Mouse (Mus musculus) hindbrain, embryonic 14.5 days (tissue): ENCODE measurements around the gene Chst8. TPM values are rescaled to one million over a fixed set of nuclear protein-coding genes. Genes with fewer than 3 reads are reported as not detected.
A peak's percentile ranks its signal among the peaks of the same experiment; 100 is the strongest.

ENCODE experiments used
- ATAC-seq: fragments of 200-750 bp; cut with Nextera tagmentation; 2 replicates; pipeline ENCODE4 v1.8.0; 2017; ENCODE audit warnings: moderate number of reproducible peaks, mild to moderate bottlenecking, moderate TSS enrichment, moderate library complexity; ENCODE audit not compliant: low FRiP score
- DNase-seq: peaks from one replicate; pipeline ENCODE4 v3.0.0-alpha.2; 2015; ENCODE audit warnings: low spot score
- H3K27ac ChIP-seq: fragments of 300-500 bp; sonication (generic); 2 replicates; pipeline ENCODE4 v1.5.1; 2014; ENCODE audit warnings: mild to moderate bottlenecking, moderate library complexity
- H3K27me3 ChIP-seq: fragments of 300-500 bp; sonication (generic); 2 replicates; pipeline ENCODE4 v1.6.1; 2014; ENCODE audit warnings: mild to moderate bottlenecking, low read length, mixed read lengths; ENCODE audit not compliant: control insufficient read depth, insufficient read depth
- H3K36me3 ChIP-seq: fragments of 300-500 bp; sonication (generic); replicated peaks from 2 replicates; pipeline ENCODE4 v1.6.1; 2014; ENCODE audit not compliant: control insufficient read depth, insufficient read depth
- H3K4me1 ChIP-seq: fragments of 300-500 bp; sonication (generic); replicated peaks from 2 replicates; pipeline ENCODE4 v1.6.1; 2014; ENCODE audit warnings: antibody characterized with exemption, low read length, mixed read lengths; ENCODE audit not compliant: control insufficient read depth, insufficient read depth
- H3K4me2 ChIP-seq: fragments of 300-500 bp; sonication (generic); replicated peaks from 2 replicates; pipeline ENCODE4 v1.6.1; 2014; ENCODE audit warnings: mild to moderate bottlenecking, moderate library complexity
- H3K4me3 ChIP-seq: fragments of 300-500 bp; sonication (generic); replicated peaks from 2 replicates; pipeline ENCODE4 v1.5.1; 2014; ENCODE audit warnings: mild to moderate bottlenecking, low read length
- H3K9ac ChIP-seq: fragments of 300-500 bp; sonication (generic); 2 replicates; pipeline ENCODE4 v1.6.1; 2014
- H3K9me3 ChIP-seq: fragments of 300-500 bp; sonication (generic); 2 replicates; pipeline ENCODE4 v1.6.1; 2016; ENCODE audit warnings: low read length; ENCODE audit not compliant: control insufficient read depth
- WGBS: fragments of 180-500 bp; shearing (Covaris S2); extraction: QIAGEN DNeasy Blood & Tissue Kit; methylation state at CpG from one replicate; pipeline ENCODE4 v1.1.7; 2014; 5-methylcytosine and 5-hydroxymethylcytosine counted together
- polyA plus RNA-seq: library from polyadenylated mRNA; unstranded; fragments of >200 nt; fragmentation: Nextera tagmentation; extraction: Ambion mirVana; gene quantifications from 2 replicates; pipeline ENCODE4 v1.2.1, GENCODE M21; 2014

The Chst8 gene
- polyA plus RNA-seq, 1 experiment from 2014 or later: 8.5 TPM

GRCm38 (mm10) chr7:34749753-34750152, 62.8 kb downstream of the Chst8 start:
- Histone ChIP-seq H3K4me3 (no peak overlapping the region), H3K27me3 (no peaks in the 10 kb centered on the region), H3K4me2 (no peak overlapping the region), H3K27ac (no peak overlapping the region), H3K9me3 (no peaks in the 10 kb centered on the region), H3K36me3 (no peaks in the 10 kb centered on the region), H3K9ac (no peak overlapping the region), H3K4me1 (peaks cover 19% of the 10 kb centered on the region)
- WGBS: 48% methylated on average over 3 of the region's 3 CpGs
- no peak for ATAC-seq
- DNase-seq: no peak

GRCm38 (mm10) chr7:34748501-34748900, 64.0 kb downstream of the Chst8 start:
- Histone ChIP-seq H3K27ac (no peak overlapping the region), H3K4me3 (no peak overlapping the region), H3K9ac (no peak overlapping the region), H3K4me2 (no peak overlapping the region), H3K4me1 (peaks cover 19% of the 10 kb centered on the region), H3K9me3 (no peaks in the 10 kb centered on the region), H3K27me3 (no peaks in the 10 kb centered on the region), H3K36me3 (no peaks in the 10 kb centered on the region)
- ATAC-seq (no peak), DNase-seq (no peak)
- WGBS: 71% methylated on average over 4 of the region's 4 CpGs

- WGBS: 76% methylated on average over 12 of the region's 12 CpGs
- H3K36me3 ChIP-seq: no peaks in the 10 kb centered on the region
- peaks cover 18% of the 10 kb centered on the region for H3K4me1 ChIP-seq
- no peak for ATAC-seq
- DNase-seq: no peak
- no peaks in the 10 kb centered on the region for H3K9me3 ChIP-seq
- H3K4me2 ChIP-seq: no peak overlapping the region
- H3K27ac ChIP-seq: no peak overlapping the region
- H3K4me3 ChIP-seq: no peak overlapping the region
- H3K27me3 ChIP-seq: no peaks in the 10 kb centered on the region
- H3K9ac ChIP-seq: no peak overlapping the region
These were observed 64.8 kb downstream of the Chst8 start for GRCm38 (mm10) chr7:34747661-34748060.

- Histone ChIP-seq H3K9ac (no peak overlapping the region), H3K4me2 (no peak overlapping the region), H3K4me3 (no peak overlapping the region), H3K27ac (no peak overlapping the region), H3K4me1 (peaks cover 10% of the 10 kb centered on the region), H3K36me3 (no peaks in the 10 kb centered on the region), H3K27me3 (no peaks in the 10 kb centered on the region), H3K9me3 (no peaks in the 10 kb centered on the region)
- DNase-seq: no peak
- ATAC-seq: no peak
- WGBS: 47% methylated on average over 6 of the region's 6 CpGs
These were observed 65.9 kb downstream of the Chst8 start for GRCm38 (mm10) chr7:34746586-34746985.

GRCm38 (mm10) chr7:34746165-34746564, 66.3 kb downstream of the Chst8 start:
- H3K9ac ChIP-seq: no peak overlapping the region
- no peak overlapping the region for H3K27ac ChIP-seq
- DNase-seq: no peak
- no peaks in the 10 kb centered on the region for H3K27me3 ChIP-seq
- H3K4me3 ChIP-seq: no peak overlapping the region
- no peak overlapping the region for H3K4me2 ChIP-seq
- no peaks in the 10 kb centered on the region for H3K36me3 ChIP-seq
- no peaks in the 10 kb centered on the region for H3K9me3 ChIP-seq
- ATAC-seq: no peak
- H3K4me1 ChIP-seq: peaks cover 10% of the 10 kb centered on the region
- WGBS: 42% methylated on average over 9 of the region's 9 CpGs

- H3K36me3 ChIP-seq: no peaks in the 10 kb centered on the region
- H3K9me3 ChIP-seq: no peaks in the 10 kb centered on the region
- DNase-seq (no peak), ATAC-seq (0 out of 2 replicates have a peak, but pooled peaks have one; percentile 29)
- H3K9ac ChIP-seq: no peak overlapping the region
- no peaks in the 10 kb centered on the region for H3K27me3 ChIP-seq
- no peak overlapping the region for H3K27ac ChIP-seq
- H3K4me1 ChIP-seq: peaks cover 10% of the 10 kb centered on the region
- 69% methylated on average over 9 of the region's 9 CpGs for WGBS
- H3K4me2 ChIP-seq: no peak overlapping the region
- H3K4me3 ChIP-seq: no peak overlapping the region
These were observed 67.1 kb downstream of the Chst8 start for GRCm38 (mm10) chr7:34745426-34745825.

- peaks cover 10% of the 10 kb centered on the region; the same call in 1 of the 2 replicates for H3K4me1 ChIP-seq
- no peaks in the 10 kb centered on the region for H3K9me3 ChIP-seq
- H3K27me3 ChIP-seq: no peaks in the 10 kb centered on the region
- ATAC-seq: 0 out of 2 replicates have a peak, but pooled peaks have one; percentile 5
- no peaks in the 10 kb centered on the region for H3K36me3 ChIP-seq
- H3K9ac ChIP-seq: no peak overlapping the region
- WGBS: 68% methylated on average over 8 of the region's 8 CpGs
- H3K4me3 ChIP-seq: no peak overlapping the region
- H3K4me2 ChIP-seq: no peak overlapping the region
- H3K27ac ChIP-seq: no peak overlapping the region
- no peak for DNase-seq
These were observed 67.5 kb downstream of the Chst8 start for GRCm38 (mm10) chr7:34744994-34745393.

- Histone ChIP-seq H3K9me3 (no peaks in the 10 kb centered on the region), H3K27ac (no peak overlapping the region), H3K27me3 (no peaks in the 10 kb centered on the region), H3K4me2 (no peak overlapping the region), H3K36me3 (no peaks in the 10 kb centered on the region), H3K4me3 (no peak overlapping the region), H3K4me1 (peaks cover 10% of the 10 kb centered on the region; the same call in 1 of the 2 replicates), H3K9ac (no peak overlapping the region)
- DNase-seq: no peak
- ATAC-seq: no peak
- WGBS: 77% methylated on average over 8 of the region's 8 CpGs
These were observed 69.0 kb downstream of the Chst8 start for GRCm38 (mm10) chr7:34743411-34744085.

- no peak overlapping the region for H3K4me2 ChIP-seq
- WGBS: 96% methylated on average over 8 of the region's 8 CpGs
- no peaks in the 10 kb centered on the region for H3K36me3 ChIP-seq
- H3K27me3 ChIP-seq: no peaks in the 10 kb centered on the region
- ATAC-seq (no peak), DNase-seq (no peak)
- H3K9ac ChIP-seq: no peak overlapping the region
- H3K9me3 ChIP-seq: no peaks in the 10 kb centered on the region
- no peak overlapping the region for H3K27ac ChIP-seq
- H3K4me3 ChIP-seq: no peak overlapping the region
- H3K4me1 ChIP-seq: no peaks in the 10 kb centered on the region
These were observed 73.1 kb downstream of the Chst8 start for GRCm38 (mm10) chr7:34739371-34739770.

- H3K27me3 ChIP-seq: no peaks in the 10 kb centered on the region
- no peak for DNase-seq
- no peaks in the 10 kb centered on the region for H3K9me3 ChIP-seq
- no peak overlapping the region for H3K4me2 ChIP-seq
- 72% methylated on average over 6 of the region's 6 CpGs for WGBS
- no peak overlapping the region for H3K9ac ChIP-seq
- H3K4me3 ChIP-seq: no peak overlapping the region
- no peaks in the 10 kb centered on the region for H3K4me1 ChIP-seq
- no peak for ATAC-seq
- H3K36me3 ChIP-seq: no peaks in the 10 kb centered on the region
- H3K27ac ChIP-seq: no peak overlapping the region
These were observed 75.3 kb downstream of the Chst8 start for GRCm38 (mm10) chr7:34737206-34737605.
